In the genomic region with DNA sequence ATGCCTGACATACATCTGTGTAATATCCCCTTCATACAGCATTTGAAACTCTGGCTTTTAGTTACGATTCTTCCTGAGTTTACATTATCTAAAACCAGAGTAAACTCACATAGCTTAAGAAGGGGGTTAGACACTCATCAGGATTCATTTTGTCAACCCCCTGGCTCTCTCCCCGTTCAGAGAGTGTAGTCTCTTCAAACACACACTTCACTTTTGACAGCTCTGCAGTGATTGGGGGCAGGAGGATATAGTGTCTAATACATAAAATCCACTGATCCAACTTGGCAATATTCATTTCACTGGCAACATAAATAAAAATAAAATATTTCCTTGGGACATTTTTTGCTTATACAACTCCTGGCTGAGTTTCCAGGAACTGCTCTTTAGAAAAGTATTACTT, we compare ENCODE assay signal across 26 mouse cellular contexts.
DNase-seq lines count a peak whose midpoint lies in the region; ATAC-seq and TF ChIP-seq lines count a peak whose summit lies in the region.
"Had no signal": no experiment of that assay in that cellular context is flagged by ENCODE, and none has a peak within 500 bp of the region (broad histone marks: within the 10 kb centered on the region; RNA-seq: fewer than 3 reads in every experiment).

No protein-coding gene starts in this region.

- no peak overlapping the region for H3K9ac ChIP-seq in lung, embryonic 14.5 days
- H3K9ac ChIP-seq in embryonic facial prominence, embryonic 15.5 days: no peak overlapping the region
- no peak overlapping the region for H3K9ac ChIP-seq in intestine, embryonic 16.5 days (ENCODE audit: low read depth, low read length)
- H3K9ac ChIP-seq: forebrain, embryonic 12.5 days; forebrain, embryonic 15.5 days; heart, embryonic 12.5 days; heart, embryonic 15.5 days; hindbrain, embryonic 13.5 days had no signal

- no peak overlapping the region for H3K27ac ChIP-seq in lung, embryonic 14.5 days (ENCODE audit: low read depth)
- no peak overlapping the region for H3K27ac ChIP-seq in embryonic facial prominence, embryonic 15.5 days (replicated peaks)
- no peak overlapping the region for H3K27ac ChIP-seq in intestine, embryonic 16.5 days (ENCODE audit: low read length)
- H3K27ac ChIP-seq: forebrain, embryonic 12.5 days; forebrain, embryonic 15.5 days; heart, embryonic 15.5 days; hindbrain, embryonic 10.5 days; hindbrain, embryonic 13.5 days had no signal

- TF ChIP-seq CTCF in lung, embryonic 14.5 days (IDR thresholded peaks at IDR 0.05; ENCODE audit: low read depth): no peak

- DNase-seq in lung, embryonic 14.5 days: peak; percentile 28
- DNase-seq in lung, postnatal 14 days: no peak
- DNase-seq in layer of hippocampus, adult 9-10 months (ENCODE audit: low spot score): no peak
- no peak for DNase-seq in thymus, postnatal 25 days
- DNase-seq: adrenal gland, adult 8-10 months; adrenal gland, postnatal 25 days; cerebellum, adult 11-12 months; cerebellum, adult 8-10 months; cerebellum, postnatal 10 days; cerebellum, postnatal 36 days; embryo, embryonic 11 days; gastrocnemius, postnatal 25 days; heart, adult 18-20 months; heart, postnatal 10 days; heart, postnatal 36 days had no signal

- H3K4me1 ChIP-seq in lung, embryonic 14.5 days (ENCODE audit: insufficient read depth): no peaks in the 10 kb centered on the region
- H3K4me1 ChIP-seq in embryonic facial prominence, embryonic 15.5 days: no peaks in the 10 kb centered on the region
- H3K4me1 ChIP-seq in intestine, embryonic 16.5 days (ENCODE audit: control insufficient read depth, insufficient read depth, low read length): no peaks in the 10 kb centered on the region
- H3K4me1 ChIP-seq: forebrain, embryonic 15.5 days; heart, embryonic 12.5 days; heart, embryonic 15.5 days had no signal

- H3K9me3 ChIP-seq in lung, embryonic 14.5 days (ENCODE audit: low read depth, low read length): no peaks in the 10 kb centered on the region
- H3K9me3 ChIP-seq in embryonic facial prominence, embryonic 15.5 days (replicated peaks): no peaks in the 10 kb centered on the region
- no peaks in the 10 kb centered on the region for H3K9me3 ChIP-seq in intestine, embryonic 16.5 days (ENCODE audit: control insufficient read depth, low read length)
- H3K9me3 ChIP-seq: forebrain, embryonic 12.5 days; forebrain, embryonic 15.5 days; heart, embryonic 12.5 days; heart, embryonic 15.5 days; hindbrain, embryonic 10.5 days; hindbrain, embryonic 13.5 days had no signal

- H3K4me2 ChIP-seq in lung, embryonic 14.5 days: no peak overlapping the region
- H3K4me2 ChIP-seq in embryonic facial prominence, embryonic 15.5 days (replicated peaks): no peak overlapping the region
- H3K4me2 ChIP-seq in intestine, embryonic 16.5 days (ENCODE audit: low read depth, low read length): no peak overlapping the region
- H3K4me2 ChIP-seq: forebrain, embryonic 12.5 days; forebrain, embryonic 15.5 days; heart, embryonic 12.5 days; heart, embryonic 15.5 days; hindbrain, embryonic 13.5 days had no signal

- no peaks in the 10 kb centered on the region for H3K27me3 ChIP-seq in lung, embryonic 14.5 days (ENCODE audit: insufficient read depth, low read length)
- no peaks in the 10 kb centered on the region for H3K27me3 ChIP-seq in embryonic facial prominence, embryonic 15.5 days
- no peaks in the 10 kb centered on the region for H3K27me3 ChIP-seq in intestine, embryonic 16.5 days (replicated peaks; ENCODE audit: control insufficient read depth, insufficient read depth, low read length)
- H3K27me3 ChIP-seq: forebrain, embryonic 12.5 days; forebrain, embryonic 15.5 days; heart, embryonic 12.5 days; heart, embryonic 15.5 days; hindbrain, embryonic 13.5 days had no signal

- no peaks in the 10 kb centered on the region for H3K36me3 ChIP-seq in lung, embryonic 14.5 days (ENCODE audit: insufficient read depth)
- no peaks in the 10 kb centered on the region for H3K36me3 ChIP-seq in embryonic facial prominence, embryonic 15.5 days
- H3K36me3 ChIP-seq in intestine, embryonic 16.5 days (ENCODE audit: control insufficient read depth, insufficient read depth, low read length): no peaks in the 10 kb centered on the region
- H3K36me3 ChIP-seq: forebrain, embryonic 12.5 days; forebrain, embryonic 15.5 days; heart, embryonic 12.5 days; heart, embryonic 15.5 days; hindbrain, embryonic 10.5 days; hindbrain, embryonic 13.5 days had no signal

- WGBS in lung, embryonic 14.5 days: 23% methylated on average over 2 of the region's 2 CpGs
- WGBS in embryonic facial prominence, embryonic 15.5 days: 38% methylated on average over 2 of the region's 2 CpGs
- 30% methylated on average over 2 of the region's 2 CpGs for whole genome bisulfite sequencing in intestine, embryonic 16.5 days

- H3K4me3 ChIP-seq in lung, embryonic 14.5 days (ENCODE audit: low read depth, low read length): no peak overlapping the region
- no peak overlapping the region for H3K4me3 ChIP-seq in embryonic facial prominence, embryonic 15.5 days (replicated peaks)
- no peak overlapping the region for H3K4me3 ChIP-seq in intestine, embryonic 16.5 days (ENCODE audit: low read length)
- H3K4me3 ChIP-seq: erythroblast, embryonic 14.5 days; forebrain, embryonic 12.5 days; forebrain, embryonic 15.5 days; heart, embryonic 12.5 days; heart, embryonic 15.5 days; hindbrain, embryonic 10.5 days; hindbrain, embryonic 13.5 days had no signal

- peak; percentile 62; the same call in 1 of the 2 replicates for ATAC-seq in lung, embryonic 14.5 days (ENCODE audit: insufficient read depth)
- ATAC-seq in embryonic facial prominence, embryonic 15.5 days (ENCODE audit: insufficient number of reproducible peaks, low FRiP score, low TSS enrichment, low read depth): peak; percentile 24; the same call in 1 of the 2 replicates
- ATAC-seq in intestine, embryonic 16.5 days: peak; percentile 46; the same call in 1 of the 2 replicates
- ATAC-seq: CD4-positive, CD25-positive, alpha-beta regulatory T cell, adult 4 months; forebrain, embryonic 15.5 days; hindbrain, embryonic 16.5 days had no signal
